Mouse (Mus musculus): Measurements from ENCODE around the gene Reep3. TPM values are rescaled to one million over a fixed set of nuclear protein-coding genes. Genes with fewer than 3 reads are reported as not detected.

The Reep3 gene
- polyA plus RNA-seq, 1 experiment from 2014 or later = 29.3 TPM

- peak overlapping the region; percentile 75 for H3K4me2 ChIP-seq (ENCODE audit: low read depth, low read length)
- H3K9ac ChIP-seq (replicated peaks; ENCODE audit: low read length) = 0 out of 2 replicates have a peak overlapping the region, but pooled peaks have one; percentile 8
- ATAC-seq (replicated peaks; ENCODE audit: insufficient number of reproducible peaks, low FRiP score, low TSS enrichment, low read depth) = no peak
- no peaks in the 10 kb centered on the region for H3K36me3 ChIP-seq (replicated peaks; ENCODE audit: control insufficient read depth, insufficient read depth, low read depth, low read length)
- H3K27ac ChIP-seq (replicated peaks; ENCODE audit: low read depth, low read length) = no peak overlapping the region
- H3K9me3 ChIP-seq (replicated peaks; ENCODE audit: control insufficient read depth, low read length) = no peaks in the 10 kb centered on the region
- peak; percentile 50 for DNase-seq (ENCODE audit: low spot score)
- H3K4me1 ChIP-seq (ENCODE audit: control insufficient read depth, insufficient read depth, low read length) = no peaks in the 10 kb centered on the region
- peak overlapping the region; percentile 86; the same call in 1 of the 2 replicates for H3K4me3 ChIP-seq (ENCODE audit: low read depth, low read length)
- no peaks in the 10 kb centered on the region for H3K27me3 ChIP-seq (ENCODE audit: control insufficient read depth, insufficient read depth, low read length)
- WGBS = 17% methylated on average over 7 of the region's 7 CpGs
Measured at GRCm38 (mm10) chr10:67098408-67099050, 1.8 kb upstream of the Reep3 start.

- H3K4me1 ChIP-seq (ENCODE audit: control insufficient read depth, insufficient read depth, low read length) = no peaks in the 10 kb centered on the region
Measured at GRCm38 (mm10) chr10:67097437-67098150, 849 bp upstream of the Reep3 start.

GRCm38 (mm10) chr10:67095798-67096620, 736 bp downstream of the Reep3 start, which contains the start of gene Jmjd1c:
Jmjd1c (plus strand) TSS chr10:67096125.
- WGBS = under 1% methylated on average over 73 of the region's 73 CpGs
- Histone ChIP-seq H3K27me3 (ENCODE audit: control insufficient read depth, insufficient read depth, low read length) (no peaks in the 10 kb centered on the region), H3K36me3 (replicated peaks; ENCODE audit: control insufficient read depth, insufficient read depth, low read depth, low read length) (no peaks in the 10 kb centered on the region), H3K9me3 (replicated peaks; ENCODE audit: control insufficient read depth, low read length) (no peaks in the 10 kb centered on the region), H3K27ac (replicated peaks; ENCODE audit: low read depth, low read length) (peak within 1 kb of the TSS; percentile 97), H3K9ac (replicated peaks; ENCODE audit: low read length) (peak within 1 kb of the TSS; percentile 98), H3K4me1 (ENCODE audit: control insufficient read depth, insufficient read depth, low read length) (no peaks in the 10 kb centered on the region), H3K4me3 (ENCODE audit: low read depth, low read length) (peak within 1 kb of the TSS; percentile 86), H3K4me2 (ENCODE audit: low read depth, low read length) (peak within 1 kb of the TSS; percentile 75)
- peak; percentile 84 for DNase-seq (ENCODE audit: low spot score)
- peak; percentile 83 for ATAC-seq (replicated peaks; ENCODE audit: insufficient number of reproducible peaks, low FRiP score, low TSS enrichment, low read depth)

More at GRCm38 (mm10) chr10:67097437-67098150, 849 bp upstream of the Reep3 start:
- Histone ChIP-seq H3K27ac (replicated peaks; ENCODE audit: low read depth, low read length) (peak overlapping the region; percentile 97; the same call in 1 of the 2 replicates), H3K27me3 (ENCODE audit: control insufficient read depth, insufficient read depth, low read length) (no peaks in the 10 kb centered on the region), H3K36me3 (replicated peaks; ENCODE audit: control insufficient read depth, insufficient read depth, low read depth, low read length) (no peaks in the 10 kb centered on the region), H3K9me3 (replicated peaks; ENCODE audit: control insufficient read depth, low read length) (no peaks in the 10 kb centered on the region), H3K4me3 (ENCODE audit: low read depth, low read length) (peak overlapping the region; percentile 86), H3K9ac (replicated peaks; ENCODE audit: low read length) (peak overlapping the region; percentile 98), H3K4me2 (ENCODE audit: low read depth, low read length) (peak overlapping the region; percentile 75)
- ATAC-seq (replicated peaks; ENCODE audit: insufficient number of reproducible peaks, low FRiP score, low TSS enrichment, low read depth) (no peak), DNase-seq (ENCODE audit: low spot score) (no peak)
- WGBS = 3% methylated on average over 15 of the region's 15 CpGs

GRCm38 (mm10) chr10:67094922-67095321, 1.8 kb downstream of the Reep3 start:
- no peaks in the 10 kb centered on the region for H3K27me3 ChIP-seq (ENCODE audit: control insufficient read depth, insufficient read depth, low read length)

GRCm38 (mm10) chr10:67090611-67091010, 6.1 kb downstream of the Reep3 start:
- 93% methylated on average over 4 of the region's 4 CpGs for WGBS
- H3K9me3 ChIP-seq (replicated peaks; ENCODE audit: control insufficient read depth, low read length) = no peaks in the 10 kb centered on the region
- H3K27ac ChIP-seq (replicated peaks; ENCODE audit: low read depth, low read length) = no peak overlapping the region
- no peak for DNase-seq (ENCODE audit: low spot score)
- H3K4me1 ChIP-seq (ENCODE audit: control insufficient read depth, insufficient read depth, low read length) = no peaks in the 10 kb centered on the region
- no peak overlapping the region for H3K9ac ChIP-seq (replicated peaks; ENCODE audit: low read length)
- H3K36me3 ChIP-seq (replicated peaks; ENCODE audit: control insufficient read depth, insufficient read depth, low read depth, low read length) = no peaks in the 10 kb centered on the region
- no peak overlapping the region for H3K4me2 ChIP-seq (ENCODE audit: low read depth, low read length)
- H3K27me3 ChIP-seq (ENCODE audit: control insufficient read depth, insufficient read depth, low read length) = no peaks in the 10 kb centered on the region
- H3K4me3 ChIP-seq (ENCODE audit: low read depth, low read length) = no peak overlapping the region
- no peak for ATAC-seq (replicated peaks; ENCODE audit: insufficient number of reproducible peaks, low FRiP score, low TSS enrichment, low read depth)

More at GRCm38 (mm10) chr10:67094922-67095321, 1.8 kb downstream of the Reep3 start:
- ATAC-seq (replicated peaks; ENCODE audit: insufficient number of reproducible peaks, low FRiP score, low TSS enrichment, low read depth) (no peak), DNase-seq (ENCODE audit: low spot score) (no peak)
- no peaks in the 10 kb centered on the region for H3K36me3 ChIP-seq (replicated peaks; ENCODE audit: control insufficient read depth, insufficient read depth, low read depth, low read length)
- no peak overlapping the region for H3K4me2 ChIP-seq (ENCODE audit: low read depth, low read length)
- H3K9me3 ChIP-seq (replicated peaks; ENCODE audit: control insufficient read depth, low read length) = no peaks in the 10 kb centered on the region
- H3K9ac ChIP-seq (replicated peaks; ENCODE audit: low read length) = no peak overlapping the region
- H3K4me3 ChIP-seq (ENCODE audit: low read depth, low read length) = no peak overlapping the region
- no peak overlapping the region for H3K27ac ChIP-seq (replicated peaks; ENCODE audit: low read depth, low read length)
- H3K4me1 ChIP-seq (ENCODE audit: control insufficient read depth, insufficient read depth, low read length) = no peaks in the 10 kb centered on the region
- 84% methylated on average over 7 of the region's 7 CpGs for WGBS

- 94% methylated on average over 5 of the region's 5 CpGs for WGBS
- Histone ChIP-seq H3K27me3 (ENCODE audit: control insufficient read depth, insufficient read depth, low read length) (no peaks in the 10 kb centered on the region), H3K36me3 (replicated peaks; ENCODE audit: control insufficient read depth, insufficient read depth, low read depth, low read length) (no peaks in the 10 kb centered on the region), H3K27ac (replicated peaks; ENCODE audit: low read depth, low read length) (no peak overlapping the region), H3K4me2 (ENCODE audit: low read depth, low read length) (no peak overlapping the region), H3K9me3 (replicated peaks; ENCODE audit: control insufficient read depth, low read length) (no peaks in the 10 kb centered on the region), H3K4me3 (ENCODE audit: low read depth, low read length) (no peak overlapping the region), H3K4me1 (ENCODE audit: control insufficient read depth, insufficient read depth, low read length) (no peaks in the 10 kb centered on the region), H3K9ac (replicated peaks; ENCODE audit: low read length) (no peak overlapping the region)
- no peak for DNase-seq (ENCODE audit: low spot score)
- no peak for ATAC-seq (replicated peaks; ENCODE audit: insufficient number of reproducible peaks, low FRiP score, low TSS enrichment, low read depth)
Measured at GRCm38 (mm10) chr10:67087447-67088226, 9.1 kb downstream of the Reep3 start.

GRCm38 (mm10) chr10:67085916-67086315, 10.8 kb downstream of the Reep3 start:
- no peak overlapping the region for H3K4me3 ChIP-seq (ENCODE audit: low read depth, low read length)
- H3K27ac ChIP-seq (replicated peaks; ENCODE audit: low read depth, low read length) = no peak overlapping the region
- 89% methylated on average over 7 of the region's 7 CpGs for WGBS
- no peak overlapping the region for H3K4me2 ChIP-seq (ENCODE audit: low read depth, low read length)
- H3K36me3 ChIP-seq (replicated peaks; ENCODE audit: control insufficient read depth, insufficient read depth, low read depth, low read length) = no peaks in the 10 kb centered on the region
- DNase-seq (ENCODE audit: low spot score) (no peak), ATAC-seq (replicated peaks; ENCODE audit: insufficient number of reproducible peaks, low FRiP score, low TSS enrichment, low read depth) (no peak)
- no peaks in the 10 kb centered on the region for H3K4me1 ChIP-seq (ENCODE audit: control insufficient read depth, insufficient read depth, low read length)
- no peak overlapping the region for H3K9ac ChIP-seq (replicated peaks; ENCODE audit: low read length)
- H3K27me3 ChIP-seq (ENCODE audit: control insufficient read depth, insufficient read depth, low read length) = no peaks in the 10 kb centered on the region
- H3K9me3 ChIP-seq (replicated peaks; ENCODE audit: control insufficient read depth, low read length) = no peaks in the 10 kb centered on the region
